Mouse (Mus musculus): Measurements from ENCODE around the gene Ctsw. TPM values are rescaled to one million over a fixed set of nuclear protein-coding genes. Genes with fewer than 3 reads are reported as not detected.
A peak's percentile ranks its signal among the peaks of the same experiment; 100 is the strongest.

Gene Ctsw
- polyA plus RNA-seq, 1 experiment from 2014 or later = 3.3 TPM

GRCm38 (mm10) chr19:5424092-5424781 is 44.1 kb downstream of the Ctsw start:
- ATAC-seq (ENCODE audit: low FRiP score, low read depth) = peak; percentile 48
- Histone ChIP-seq H3K36me3 (peaks cover 43% of the 10 kb centered on the region), H3K9ac (peak overlapping the region; percentile 87)

GRCm38 (mm10) chr19:5423561-5423960 is 44.7 kb downstream of the Ctsw start:
- H3K27me3 ChIP-seq (replicated peaks) = no peaks in the 10 kb centered on the region
- H3K27ac ChIP-seq = no peak overlapping the region
- peaks cover 29% of the 10 kb centered on the region for H3K4me1 ChIP-seq
- H3K36me3 ChIP-seq = peaks cover 43% of the 10 kb centered on the region
- H3K4me2 ChIP-seq (replicated peaks) = peak overlapping the region; percentile 90
- no peaks in the 10 kb centered on the region for H3K9me3 ChIP-seq
- WGBS = 77% methylated on average over 12 of the region's 12 CpGs
- no peak for ATAC-seq (ENCODE audit: low FRiP score, low read depth)
- peak overlapping the region; percentile 82 for H3K4me3 ChIP-seq
- peak overlapping the region; percentile 87 for H3K9ac ChIP-seq

More at GRCm38 (mm10) chr19:5424092-5424781, 44.1 kb downstream of the Ctsw start:
- H3K4me3 ChIP-seq = peak overlapping the region; percentile 82
- no peaks in the 10 kb centered on the region for H3K27me3 ChIP-seq (replicated peaks)
- peaks cover 29% of the 10 kb centered on the region for H3K4me1 ChIP-seq
- H3K4me2 ChIP-seq (replicated peaks) = peak overlapping the region; percentile 90
- H3K9me3 ChIP-seq = no peaks in the 10 kb centered on the region
- peak overlapping the region; percentile 81 for H3K27ac ChIP-seq
- WGBS = under 1% methylated on average over 42 of the region's 48 CpGs

GRCm38 (mm10) chr19:5422895-5423443 is 45.3 kb downstream of the Ctsw start:
- no peak overlapping the region for H3K4me3 ChIP-seq
- H3K27ac ChIP-seq = no peak overlapping the region
- WGBS = 71% methylated on average over 9 of the region's 9 CpGs
- H3K4me2 ChIP-seq (replicated peaks) = peak overlapping the region; percentile 90
- H3K4me1 ChIP-seq = peaks cover 29% of the 10 kb centered on the region
- H3K9ac ChIP-seq = peak overlapping the region; percentile 0; the same call in 1 of the 2 replicates
- ATAC-seq (ENCODE audit: low FRiP score, low read depth) = no peak
- peaks cover 48% of the 10 kb centered on the region for H3K36me3 ChIP-seq
- no peaks in the 10 kb centered on the region for H3K27me3 ChIP-seq (replicated peaks)
- no peaks in the 10 kb centered on the region for H3K9me3 ChIP-seq

GRCm38 (mm10) chr19:5422267-5422666 is 46.0 kb downstream of the Ctsw start:
- Histone ChIP-seq H3K27me3 (replicated peaks) (no peaks in the 10 kb centered on the region), H3K9ac (no peak overlapping the region), H3K36me3 (peaks cover 50% of the 10 kb centered on the region), H3K4me1 (peaks cover 29% of the 10 kb centered on the region), H3K27ac (no peak overlapping the region), H3K4me2 (replicated peaks) (no peak overlapping the region), H3K9me3 (no peaks in the 10 kb centered on the region), H3K4me3 (no peak overlapping the region)
- WGBS = 89% methylated on average over 10 of the region's 10 CpGs
- ATAC-seq (ENCODE audit: low FRiP score, low read depth) = no peak

GRCm38 (mm10) chr19:5421784-5422183 is 46.5 kb downstream of the Ctsw start:
- ATAC-seq (ENCODE audit: low FRiP score, low read depth) = no peak
- Histone ChIP-seq H3K36me3 (peaks cover 45% of the 10 kb centered on the region), H3K4me3 (no peak overlapping the region), H3K9me3 (no peaks in the 10 kb centered on the region), H3K4me1 (peaks cover 26% of the 10 kb centered on the region), H3K9ac (no peak overlapping the region), H3K4me2 (replicated peaks) (no peak overlapping the region), H3K27me3 (replicated peaks) (no peaks in the 10 kb centered on the region), H3K27ac (no peak overlapping the region)
- WGBS = 86% methylated on average over 5 of the region's 5 CpGs

- 93% methylated on average over 6 of the region's 6 CpGs for WGBS
- Histone ChIP-seq H3K4me1 (peaks cover 14% of the 10 kb centered on the region), H3K4me3 (no peak overlapping the region), H3K9me3 (no peaks in the 10 kb centered on the region), H3K27me3 (replicated peaks) (no peaks in the 10 kb centered on the region), H3K4me2 (replicated peaks) (no peak overlapping the region), H3K36me3 (peaks cover 36% of the 10 kb centered on the region; the same call in 1 of the 2 replicates), H3K9ac (no peak overlapping the region), H3K27ac (no peak overlapping the region)
- ATAC-seq (ENCODE audit: low FRiP score, low read depth) = no peak
These were observed 47.7 kb downstream of the Ctsw start for GRCm38 (mm10) chr19:5420579-5420978.

GRCm38 (mm10) chr19:5419630-5420029 is 48.7 kb downstream of the Ctsw start:
- 93% methylated on average over 9 of the region's 9 CpGs for WGBS
- Histone ChIP-seq H3K27me3 (replicated peaks) (no peaks in the 10 kb centered on the region), H3K4me2 (replicated peaks) (no peak overlapping the region), H3K9me3 (no peaks in the 10 kb centered on the region), H3K36me3 (peaks cover 36% of the 10 kb centered on the region; the same call in 1 of the 2 replicates), H3K27ac (no peak overlapping the region), H3K4me3 (no peak overlapping the region), H3K4me1 (peaks cover 14% of the 10 kb centered on the region), H3K9ac (no peak overlapping the region)
- ATAC-seq (ENCODE audit: low FRiP score, low read depth) = no peak

- H3K9ac ChIP-seq = no peak overlapping the region
- no peaks in the 10 kb centered on the region for H3K9me3 ChIP-seq
- no peak overlapping the region for H3K4me3 ChIP-seq
- peaks cover 12% of the 10 kb centered on the region for H3K4me1 ChIP-seq
- no peaks in the 10 kb centered on the region for H3K27me3 ChIP-seq (replicated peaks)
- ATAC-seq (ENCODE audit: low FRiP score, low read depth) = no peak
- H3K27ac ChIP-seq = no peak overlapping the region
- 93% methylated on average over 8 of the region's 8 CpGs for WGBS
- H3K4me2 ChIP-seq (replicated peaks) = no peak overlapping the region
- H3K36me3 ChIP-seq = peaks cover 36% of the 10 kb centered on the region; the same call in 1 of the 2 replicates
These were observed 49.4 kb downstream of the Ctsw start for GRCm38 (mm10) chr19:5418750-5419466.

Other genes starting within 250 kb of the Ctsw start
- gene Pacs1, start 195.4 kb downstream of the Ctsw start, polyA plus RNA-seq (2016; fragmentation: Nextera tagmentation; extraction: Ambion mirVana) = 28.9 and 35.0 TPM in 2 replicates
- gene Sf3b2, start 173.1 kb downstream of the Ctsw start, polyA plus RNA-seq (2016; fragmentation: Nextera tagmentation; extraction: Ambion mirVana) = 351 and 381 TPM in 2 replicates
- gene Gal3st3, start 170.2 kb downstream of the Ctsw start, polyA plus RNA-seq (2016; fragmentation: Nextera tagmentation; extraction: Ambion mirVana) = 18.6 and 19.4 TPM in 2 replicates
- not detected in 2 replicates for gene Catsper1, start 132.8 kb downstream of the Ctsw start, polyA plus RNA-seq (2016; fragmentation: Nextera tagmentation; extraction: Ambion mirVana)
- 3.9 and 4.1 TPM in 2 replicates for gene Cst6, start 118.9 kb downstream of the Ctsw start, polyA plus RNA-seq (2016; fragmentation: Nextera tagmentation; extraction: Ambion mirVana)
- gene Eif1ad, start 101.8 kb downstream of the Ctsw start, polyA plus RNA-seq (2016; fragmentation: Nextera tagmentation; extraction: Ambion mirVana) = 69.7 and 70.9 TPM in 2 replicates
- gene Banf1, start 101.3 kb downstream of the Ctsw start, polyA plus RNA-seq (2016; fragmentation: Nextera tagmentation; extraction: Ambion mirVana) = 344 and 354 TPM in 2 replicates
- gene Sart1, start 79.8 kb downstream of the Ctsw start, polyA plus RNA-seq (2016; fragmentation: Nextera tagmentation; extraction: Ambion mirVana) = 110 and 112 TPM in 2 replicates
- gene Tsga10ip, start 66.0 kb downstream of the Ctsw start, polyA plus RNA-seq (2016; fragmentation: Nextera tagmentation; extraction: Ambion mirVana) = 0.24 and 0.25 TPM in 2 replicates
- gene Drap1, start 43.5 kb downstream of the Ctsw start, polyA plus RNA-seq (2016; fragmentation: Nextera tagmentation; extraction: Ambion mirVana) = 270 and 298 TPM in 2 replicates
- 61.2 and 65.4 TPM in 2 replicates for gene AI837181, start 43.4 kb downstream of the Ctsw start, polyA plus RNA-seq (2016; fragmentation: Nextera tagmentation; extraction: Ambion mirVana)
- gene Fosl1, start 21.0 kb downstream of the Ctsw start, polyA plus RNA-seq (2016; fragmentation: Nextera tagmentation; extraction: Ambion mirVana) = not detected in 2 replicates
- 12.9 and 13.0 TPM in 2 replicates for gene Ccdc85b, start 10.6 kb downstream of the Ctsw start, polyA plus RNA-seq (2016; fragmentation: Nextera tagmentation; extraction: Ambion mirVana)
- 142 and 145 TPM in 2 replicates for gene Fibp, start 7.9 kb downstream of the Ctsw start, polyA plus RNA-seq (2016; fragmentation: Nextera tagmentation; extraction: Ambion mirVana)
- 58.3 and 60.3 TPM in 2 replicates for gene Efemp2, start 5.4 kb upstream of the Ctsw start, polyA plus RNA-seq (2016; fragmentation: Nextera tagmentation; extraction: Ambion mirVana)
- gene Mus81, start 19.9 kb upstream of the Ctsw start, polyA plus RNA-seq (2016; fragmentation: Nextera tagmentation; extraction: Ambion mirVana) = 44.6 and 47.9 TPM in 2 replicates
- 3,361 and 3,377 TPM in 2 replicates for gene Cfl1, start 21.9 kb upstream of the Ctsw start, polyA plus RNA-seq (2016; fragmentation: Nextera tagmentation; extraction: Ambion mirVana)
- 0.32 and 0.46 TPM in 2 replicates for gene 1700020D05Rik, start 35.3 kb upstream of the Ctsw start, polyA plus RNA-seq (2016; fragmentation: Nextera tagmentation; extraction: Ambion mirVana)
- gene Snx32, start 42.0 kb upstream of the Ctsw start, polyA plus RNA-seq (2016; fragmentation: Nextera tagmentation; extraction: Ambion mirVana) = 43.1 and 47.1 TPM in 2 replicates
- 0.29 and 0.32 TPM in 2 replicates for gene Ovol1, start 92.1 kb upstream of the Ctsw start, polyA plus RNA-seq (2016; fragmentation: Nextera tagmentation; extraction: Ambion mirVana)
- 2.5 and 2.8 TPM in 2 replicates for gene Ap5b1, start 99.5 kb upstream of the Ctsw start, polyA plus RNA-seq (2016; fragmentation: Nextera tagmentation; extraction: Ambion mirVana)
- 140 and 148 TPM in 2 replicates for gene Rnaseh2c, start 133.4 kb upstream of the Ctsw start, polyA plus RNA-seq (2016; fragmentation: Nextera tagmentation; extraction: Ambion mirVana)
- 67.4 and 73.3 TPM in 2 replicates for gene Kat5, start 141.7 kb upstream of the Ctsw start, polyA plus RNA-seq (2016; fragmentation: Nextera tagmentation; extraction: Ambion mirVana)
- 34.7 and 36.7 TPM in 2 replicates for gene Rela, start 169.0 kb upstream of the Ctsw start, polyA plus RNA-seq (2016; fragmentation: Nextera tagmentation; extraction: Ambion mirVana)
- 24.8 and 25.7 TPM in 2 replicates for gene Sipa1, start 195.2 kb upstream of the Ctsw start, polyA plus RNA-seq (2016; fragmentation: Nextera tagmentation; extraction: Ambion mirVana)
- 22.4 and 28.9 TPM in 2 replicates for gene Map3k11, start 220.2 kb upstream of the Ctsw start, polyA plus RNA-seq (2016; fragmentation: Nextera tagmentation; extraction: Ambion mirVana)
- 30.3 and 32.4 TPM in 2 replicates for gene Pcnx3, start 220.4 kb upstream of the Ctsw start, polyA plus RNA-seq (2016; fragmentation: Nextera tagmentation; extraction: Ambion mirVana)
- 0.19 TPM in 2 replicates for gene Kcnk7, start 235.9 kb upstream of the Ctsw start, polyA plus RNA-seq (2016; fragmentation: Nextera tagmentation; extraction: Ambion mirVana)